Mouse (Mus musculus) heart, adult 10 weeks (tissue): Measurements from ENCODE around the gene Mettl27. TPM values are rescaled to one million over a fixed set of nuclear protein-coding genes. Genes with fewer than 3 reads are reported as not detected.

Experiments used
- polyA plus RNA-seq: library from polyadenylated mRNA; stranded (reverse); fragments of 350-450 nt; fragmentation: Illumina TruSeq; extraction: RNeasy Lipid Tissue Mini Kit (QIAGEN cat#74804); gene quantifications from one replicate; pipeline ENCODE4 v1.2.3, GENCODE M21; 2014; ENCODE audit warnings: low read depth, low replicate concordance

The Mettl27 gene
- 1.4 TPM for polyA plus RNA-seq

DNA sequence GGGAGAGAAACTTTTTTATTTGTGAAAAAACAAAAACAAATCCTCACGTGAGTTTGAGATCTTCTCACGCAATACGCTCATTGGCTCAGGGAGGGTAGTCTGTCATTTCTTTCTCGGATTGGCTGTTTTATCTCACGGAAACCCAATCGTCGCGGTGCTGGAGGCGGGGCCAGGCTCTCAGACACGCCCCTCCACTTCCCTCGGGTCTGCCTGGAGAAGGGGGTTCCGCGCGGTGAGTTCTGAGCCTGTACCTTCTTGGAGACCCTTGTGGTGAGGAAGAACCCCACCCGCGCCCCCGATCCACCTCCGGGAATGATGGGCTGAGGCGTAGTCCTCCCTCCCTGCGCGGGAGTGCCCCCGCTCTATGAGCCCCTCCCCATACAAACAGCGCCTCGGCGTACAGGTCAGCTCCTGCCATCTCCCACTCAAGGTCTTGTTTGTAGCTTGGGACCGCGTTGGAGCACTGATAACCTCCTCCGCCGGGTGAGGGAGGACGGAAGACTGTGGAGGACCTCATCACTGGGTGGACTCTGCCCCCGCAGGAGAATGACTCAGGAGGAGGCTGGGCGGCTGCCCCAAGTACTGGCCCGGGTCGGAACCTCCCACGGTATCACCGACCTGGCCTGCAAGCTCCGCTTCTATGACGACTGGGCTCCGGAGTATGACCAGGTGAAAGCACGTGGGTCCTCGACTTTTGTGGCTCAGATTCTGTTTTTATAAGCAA, at the start of gene Mettl27:
Gene Mettl27, plus strand, starts transcription at position 190 of the 724 bp plus-strand sequence.

DNA sequence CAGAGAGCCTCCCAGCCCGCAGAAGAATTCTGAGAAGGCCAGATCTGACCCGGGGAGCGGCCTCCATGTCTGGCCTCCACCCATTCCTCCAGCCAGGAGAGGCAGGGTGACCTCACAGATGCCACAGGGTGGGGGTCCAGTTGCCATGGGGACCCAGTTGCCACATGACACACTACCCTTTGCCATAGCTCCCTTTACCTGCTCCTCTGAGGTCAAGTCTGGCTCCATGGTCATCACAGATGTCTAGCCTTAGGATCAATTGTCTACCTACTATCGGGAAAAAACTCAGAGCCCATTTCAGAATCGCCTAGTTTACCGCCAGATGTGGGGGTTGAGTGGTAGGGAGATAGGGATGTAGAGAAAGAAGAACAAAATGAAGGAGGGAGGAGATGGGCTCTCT, 25.5 kb upstream of the Mettl27 start, which contains the start of gene Tmem270:
Gene Tmem270, minus strand, starts transcription at position 101 of the 400 bp plus-strand sequence.

DNA sequence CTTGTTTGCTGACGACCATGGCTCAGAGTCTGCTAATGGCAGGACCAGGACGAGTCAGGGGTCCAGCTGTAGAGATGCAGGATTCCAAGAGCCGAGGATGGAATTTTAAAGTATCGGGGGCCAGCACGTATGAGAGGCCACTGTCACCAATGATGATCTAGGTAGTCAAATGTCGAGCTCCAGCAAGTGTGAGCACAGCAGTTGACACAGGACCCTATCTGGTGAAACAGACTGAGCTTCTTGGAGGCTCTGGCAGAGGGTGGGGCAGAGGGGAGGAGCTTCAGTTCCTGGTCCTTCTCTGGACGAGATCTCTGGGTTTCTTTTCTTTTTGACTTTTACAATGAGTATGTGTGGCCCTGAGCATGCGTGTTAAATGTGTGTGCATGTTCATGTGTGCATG, 16.9 kb upstream of the Mettl27 start, which contains the start of gene Cldn13:
Gene Cldn13, minus strand, starts transcription at position 216 of the 400 bp plus-strand sequence.

DNA sequence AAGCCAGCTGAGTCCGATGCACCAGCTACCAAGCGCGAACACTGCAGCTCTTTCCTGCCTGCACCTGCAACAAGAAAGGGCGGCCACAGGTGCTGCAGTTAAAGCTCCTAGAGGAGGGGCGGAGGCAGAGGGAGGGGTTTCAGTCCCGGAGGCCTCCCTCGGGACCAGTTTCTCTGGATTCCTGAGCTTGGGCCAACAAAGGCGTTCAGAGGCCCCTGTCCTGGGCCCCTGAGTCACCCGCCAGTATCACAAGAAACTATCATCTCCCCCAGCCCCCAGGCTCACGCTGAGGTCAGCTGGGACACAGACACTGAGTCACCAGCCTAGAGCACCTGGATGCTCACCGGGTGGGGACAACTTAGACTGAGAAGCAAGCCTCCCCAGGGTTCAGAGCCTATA, 14.7 kb downstream of the Mettl27 start, which contains the start of gene Cldn4:
Gene Cldn4, minus strand, starts transcription at position 78 of the 399 bp plus-strand sequence.

DNA sequence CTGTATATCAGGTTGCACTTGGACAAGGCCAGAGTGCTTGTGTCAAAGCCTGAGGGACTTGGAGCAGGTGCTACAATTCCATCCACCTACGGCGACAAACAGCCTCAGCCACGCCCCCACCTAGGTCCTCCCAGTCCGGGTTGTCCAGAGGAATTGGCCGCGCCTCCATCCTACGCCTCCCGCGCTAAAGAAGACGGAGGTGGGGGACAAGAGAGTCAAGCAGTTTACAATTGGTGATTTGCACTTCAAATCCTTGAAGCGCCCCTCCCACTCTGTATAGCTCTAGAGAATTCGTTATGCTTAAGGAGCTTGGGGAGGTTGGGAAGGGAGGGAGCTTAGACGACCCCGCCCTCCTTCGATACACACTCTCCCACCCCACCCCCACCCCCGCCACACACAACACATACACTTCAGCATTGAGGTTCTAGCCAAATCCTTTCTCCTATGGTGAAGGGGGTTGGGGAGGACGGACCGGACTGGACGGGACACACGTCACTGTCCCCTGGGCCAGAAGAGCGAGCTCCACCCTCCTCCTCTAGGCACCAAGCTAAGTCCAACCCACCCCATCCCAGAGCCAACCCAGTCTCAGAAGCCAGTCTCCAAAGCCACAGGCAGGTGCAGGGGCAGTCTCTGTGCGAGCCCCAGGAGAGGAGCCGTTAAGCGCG, 53.6 kb downstream of the Mettl27 start, which contains the start of gene Cldn3:
Gene Cldn3, plus strand, starts transcription at position 582 of the 665 bp plus-strand sequence.

Other genes starting within 250 kb of the Mettl27 start
- gene Limk1, start 243.8 kb upstream of the Mettl27 start, polyA plus RNA-seq = 5.1 TPM
- 55.7 TPM for gene Eln, start 185.0 kb upstream of the Mettl27 start, polyA plus RNA-seq
- gene Tmem270, start 25.6 kb upstream of the Mettl27 start, polyA plus RNA-seq = not detected
- gene Cldn13, start 16.8 kb upstream of the Mettl27 start, polyA plus RNA-seq = not detected
- not detected for gene Cldn4, start 14.6 kb downstream of the Mettl27 start, polyA plus RNA-seq
- 0.37 TPM for gene Cldn3, start 53.8 kb downstream of the Mettl27 start, polyA plus RNA-seq
- gene Abhd11, start 76.8 kb downstream of the Mettl27 start, polyA plus RNA-seq = 75.7 TPM
- gene Stx1a, start 91.1 kb downstream of the Mettl27 start, polyA plus RNA-seq = 3.7 TPM
- 38.5 TPM for gene Dnajc30, start 131.8 kb downstream of the Mettl27 start, polyA plus RNA-seq
- 34.6 TPM for gene Bud23, start 132.6 kb downstream of the Mettl27 start, polyA plus RNA-seq
- gene Vps37d, start 145.9 kb downstream of the Mettl27 start, polyA plus RNA-seq = 0.39 TPM
- 45.5 TPM for gene Mlxipl, start 157.5 kb downstream of the Mettl27 start, polyA plus RNA-seq
- gene Tbl2, start 217.3 kb downstream of the Mettl27 start, polyA plus RNA-seq = 5.3 TPM
- 37.5 TPM for gene Bcl7b, start 235.9 kb downstream of the Mettl27 start, polyA plus RNA-seq